In the genomic region with DNA sequence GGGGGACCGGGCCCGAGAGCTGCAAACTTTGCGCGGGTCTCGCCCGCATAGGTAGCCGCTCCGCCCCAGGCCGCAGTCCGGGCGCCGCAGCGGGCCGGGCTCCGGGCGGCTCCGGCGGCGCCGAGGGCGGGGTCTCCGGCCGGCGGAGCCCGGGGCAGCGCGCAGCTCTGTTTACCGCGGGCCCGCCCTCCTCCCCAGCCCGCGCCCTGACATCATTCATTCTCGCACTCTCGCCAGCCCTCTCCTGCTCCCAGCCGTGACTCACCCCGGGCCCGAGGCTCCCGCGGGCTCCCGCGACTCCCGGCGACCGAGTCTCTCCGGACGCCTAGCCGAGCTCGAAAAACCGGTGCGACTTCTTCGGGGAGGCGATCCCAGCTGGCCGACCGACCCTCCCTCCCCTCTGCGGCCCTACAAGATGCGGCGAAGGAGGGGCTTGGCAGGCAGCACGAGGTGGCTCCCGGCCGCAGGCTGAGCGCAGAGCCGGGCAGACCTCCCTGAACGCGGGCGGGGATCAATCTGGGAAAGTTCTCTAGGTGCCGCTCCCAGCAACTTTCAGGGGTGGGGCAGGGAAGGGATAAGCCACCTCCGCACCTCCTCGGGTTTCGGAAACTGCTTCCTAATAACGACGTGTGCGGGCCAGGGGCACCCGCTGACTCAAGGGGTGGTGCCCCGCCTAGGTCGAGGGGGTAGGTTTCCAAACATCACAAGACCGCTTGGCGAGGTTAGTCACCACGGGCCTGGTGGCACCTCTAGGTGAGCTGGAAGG, we compare ENCODE assay signal across 8 mouse cellular contexts. TPM values are rescaled to one million over a fixed set of nuclear protein-coding genes. Genes with fewer than 3 reads are reported as not detected.
A peak's percentile ranks its signal among the peaks of the same experiment; 100 is the strongest.
DNase-seq lines count a peak whose midpoint lies in the region; ATAC-seq lines count a peak whose summit lies in the region.

No protein-coding gene starts in this region.

- ATAC-seq in heart, embryonic 15.5 days (replicated peaks; ENCODE audit: insufficient number of reproducible peaks, insufficient read depth, low FRiP score, low read depth) = peak; percentile 94
- ATAC-seq in liver, embryonic 16.5 days (ENCODE audit: low read depth) = peak; percentile 87
- ATAC-seq in neural tube, embryonic 12.5 days (ENCODE audit: low FRiP score, low read depth) = peak; percentile 91

- peaks cover 12% of the 10 kb centered on the region for H3K4me1 ChIP-seq in heart, embryonic 15.5 days (replicated peaks)
- H3K4me1 ChIP-seq in liver, embryonic 16.5 days (ENCODE audit: control insufficient read depth, low read depth, low read length) = no peaks in the 10 kb centered on the region; the same call in 1 of the 2 replicates
- peaks cover 14% of the 10 kb centered on the region for H3K4me1 ChIP-seq in neural tube, embryonic 12.5 days

- peak; percentile 93 for DNase-seq in 3134 (ENCODE audit: extremely low read depth, insufficient read length, low spot score)
- DNase-seq in adrenal gland, postnatal 4 days (ENCODE audit: low spot score in 2 of 2) = peak; percentile 43 to 46
- peak; percentile 71 for DNase-seq in fibroblast of lung, adult 2 months (ENCODE audit: low read depth)
- peak; percentile 85 for DNase-seq in kidney, postnatal 14 days
- peak; percentile 5 to 17 for DNase-seq in thymus, postnatal 36 days

- WGBS in heart, embryonic 15.5 days = under 1% methylated on average over 76 of the region's 78 CpGs
- WGBS in liver, embryonic 16.5 days (ENCODE audit: insufficient replicate concordance) = under 1% methylated on average over 76 of the region's 78 CpGs
- under 1% methylated on average over 78 of the region's 78 CpGs for WGBS in neural tube, embryonic 12.5 days

- peak overlapping the region; percentile 99 for H3K4me2 ChIP-seq in heart, embryonic 15.5 days
- H3K4me2 ChIP-seq in liver, embryonic 16.5 days (ENCODE audit: low read depth, low read length) = peak overlapping the region; percentile 65
- peak overlapping the region; percentile 99 for H3K4me2 ChIP-seq in neural tube, embryonic 12.5 days (replicated peaks)

- H3K36me3 ChIP-seq in heart, embryonic 15.5 days = no peaks in the 10 kb centered on the region
- H3K36me3 ChIP-seq in liver, embryonic 16.5 days (ENCODE audit: control insufficient read depth, insufficient read depth) = no peaks in the 10 kb centered on the region
- H3K36me3 ChIP-seq in neural tube, embryonic 12.5 days = no peaks in the 10 kb centered on the region

- H3K27ac ChIP-seq in heart, embryonic 15.5 days = no peak overlapping the region; the same call in 1 of the 2 replicates
- H3K27ac ChIP-seq in liver, embryonic 16.5 days (ENCODE audit: low read length) = peak overlapping the region; percentile 87
- no peak overlapping the region for H3K27ac ChIP-seq in neural tube, embryonic 12.5 days

- peak overlapping the region; percentile 86 for H3K4me3 ChIP-seq in heart, embryonic 15.5 days
- peak overlapping the region; percentile 66 for H3K4me3 ChIP-seq in liver, embryonic 16.5 days (ENCODE audit: low read depth, low read length)
- peak overlapping the region; percentile 65 for H3K4me3 ChIP-seq in neural tube, embryonic 12.5 days

- H3K9me3 ChIP-seq in heart, embryonic 15.5 days (replicated peaks) = no peaks in the 10 kb centered on the region
- no peaks in the 10 kb centered on the region for H3K9me3 ChIP-seq in liver, embryonic 16.5 days (replicated peaks; ENCODE audit: control insufficient read depth, low read length)
- no peaks in the 10 kb centered on the region for H3K9me3 ChIP-seq in neural tube, embryonic 12.5 days

- peaks cover 40% of the 10 kb centered on the region for H3K27me3 ChIP-seq in heart, embryonic 15.5 days
- peaks cover 26% of the 10 kb centered on the region for H3K27me3 ChIP-seq in liver, embryonic 16.5 days (ENCODE audit: control insufficient read depth, insufficient read depth, low read depth, low read length)
- peaks cover 72% of the 10 kb centered on the region for H3K27me3 ChIP-seq in neural tube, embryonic 12.5 days (replicated peaks)

- peak overlapping the region; percentile 70 for H3K9ac ChIP-seq in heart, embryonic 15.5 days
- H3K9ac ChIP-seq in liver, embryonic 16.5 days (ENCODE audit: low read depth, low read length) = peak overlapping the region; percentile 58
- H3K9ac ChIP-seq in neural tube, embryonic 12.5 days = peak overlapping the region; percentile 64

RNA-seq across cellular contexts. Expression of gene Sgms2, which starts 0.9 kb away (rescaled TPM):
- total RNA-seq in adrenal gland, postnatal 4 days (2021) = 1 to 10 TPM; 8.9 to 9.8 TPM
- polyA plus RNA-seq in heart, embryonic 15.5 days (2015; fragmentation: Nextera tagmentation; extraction: Ambion mirVana) = 1.1 and 1.8 TPM in 2 replicates
- 4.8 and 4.9 TPM in 2 replicates for polyA plus RNA-seq in liver, embryonic 16.5 days (2015; fragmentation: Nextera tagmentation; extraction: Ambion mirVana)
- polyA plus RNA-seq in neural tube, embryonic 12.5 days (2016; fragmentation: Nextera tagmentation; extraction: Ambion mirVana) = 1.3 and 1.7 TPM in 2 replicates

Comparison
In these comparisons a context has a peak if more than half of its experiments do, and no peak if none do; other contexts are left out.
1. DNase-seq: peak in every context shown above with its lines; median percentile 93 in 3134; 85 in kidney, postnatal 14 days; 71 in fibroblast of lung, adult 2 months; 44 in adrenal gland, postnatal 4 days; 11 in thymus, postnatal 36 days.